Comparison of ENCODE assay signal across 23 mouse cellular contexts in the genomic region with DNA sequence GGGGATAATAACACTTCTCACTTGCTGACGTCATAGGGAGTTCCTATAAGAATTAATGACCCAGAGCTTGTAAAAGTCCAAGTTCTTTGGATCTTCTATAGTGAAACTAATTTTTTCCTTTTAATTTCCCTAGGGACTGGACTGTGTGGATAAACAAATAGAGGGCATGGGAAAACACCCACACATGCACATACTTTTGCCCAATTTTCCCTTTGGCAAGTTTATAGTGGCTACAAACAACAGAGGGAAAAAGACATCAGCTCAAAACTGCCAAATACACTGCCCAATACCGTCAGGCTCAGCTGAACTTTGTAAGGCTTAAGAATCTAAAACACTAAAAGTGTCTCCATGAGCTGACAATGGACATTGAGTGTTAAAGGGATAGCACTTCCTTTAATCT.
DNase-seq lines count a peak whose midpoint lies in the region; ATAC-seq and TF ChIP-seq lines count a peak whose summit lies in the region.
"Had no signal": no experiment of that assay in that cellular context is flagged by ENCODE, and none has a peak within 500 bp of the region (broad histone marks: within the 10 kb centered on the region; RNA-seq: fewer than 3 reads in every experiment).

No protein-coding gene starts in this region.

- no peak overlapping the region for H3K4me3 ChIP-seq in hindbrain, postnatal 0 days (ENCODE audit: low read length)
- H3K4me3 ChIP-seq: embryonic facial prominence, embryonic 10.5 days; embryonic facial prominence, embryonic 12.5 days; forebrain, embryonic 10.5 days; forebrain, embryonic 12.5 days had no signal

- no peaks in the 10 kb centered on the region for H3K27me3 ChIP-seq in hindbrain, postnatal 0 days (ENCODE audit: insufficient read depth, low read length)
- H3K27me3 ChIP-seq: CH12.LX; embryonic facial prominence, embryonic 12.5 days; forebrain, embryonic 12.5 days had no signal

- no peaks in the 10 kb centered on the region for H3K9me3 ChIP-seq in hindbrain, postnatal 0 days (ENCODE audit: low read length)
- H3K9me3 ChIP-seq: embryonic facial prominence, embryonic 10.5 days; embryonic facial prominence, embryonic 12.5 days; forebrain, embryonic 10.5 days; forebrain, embryonic 12.5 days had no signal

- no peak for TF ChIP-seq CTCF in hindbrain, postnatal 0 days (IDR thresholded peaks at IDR 0.05; ENCODE audit: low read depth)

- no peak overlapping the region for H3K9ac ChIP-seq in hindbrain, postnatal 0 days (replicated peaks; ENCODE audit: low read length)
- H3K9ac ChIP-seq: embryonic facial prominence, embryonic 12.5 days; forebrain, embryonic 12.5 days had no signal

- DNase-seq in 3T3-L1 (ENCODE audit: low read depth, low spot score): peak; percentile 13
- peak; percentile 45 for DNase-seq in Muller cell, postnatal 12 days (ENCODE audit: inconsistent ontology term)
- peak; percentile 21 for DNase-seq in fibroblast of lung, adult 2 months (ENCODE audit: low read depth)
- DNase-seq in hindbrain, postnatal 0 days (ENCODE audit: low spot score): no peak
- DNase-seq in natural killer cell, adult 2 months (ENCODE audit: low spot score in 2 of 2): no peak
- DNase-seq: adrenal gland, adult 8-10 months; adrenal gland, postnatal 14 days; adrenal gland, postnatal 36 days; B cell, adult 2 months; cerebellum, adult 11-12 months; cerebellum, adult 2 months; cerebellum, adult 9-10 months; cerebellum, postnatal 10 days; cerebellum, postnatal 25 days had no signal

- 58% methylated on average over 2 of the region's 2 CpGs for WGBS in hindbrain, postnatal 0 days

- no peak overlapping the region for H3K4me2 ChIP-seq in hindbrain, postnatal 0 days (ENCODE audit: low read depth, low read length)
- H3K4me2 ChIP-seq: embryonic facial prominence, embryonic 12.5 days; forebrain, embryonic 12.5 days had no signal

- no peak for ATAC-seq in hindbrain, postnatal 0 days
- ATAC-seq: CD4-positive, CD25-positive, alpha-beta regulatory T cell, adult 4 months; forebrain, embryonic 14.5 days; forebrain, embryonic 16.5 days had no signal

- H3K27ac ChIP-seq in hindbrain, postnatal 0 days: no peak overlapping the region
- H3K27ac ChIP-seq: embryonic facial prominence, embryonic 10.5 days; embryonic facial prominence, embryonic 12.5 days; forebrain, embryonic 10.5 days; forebrain, embryonic 12.5 days had no signal

- H3K36me3 ChIP-seq in hindbrain, postnatal 0 days (ENCODE audit: insufficient read depth, low read length): no peaks in the 10 kb centered on the region
- H3K36me3 ChIP-seq: embryonic facial prominence, embryonic 10.5 days; embryonic facial prominence, embryonic 12.5 days; forebrain, embryonic 10.5 days; forebrain, embryonic 12.5 days; G1E had no signal

- no peaks in the 10 kb centered on the region for H3K4me1 ChIP-seq in hindbrain, postnatal 0 days (ENCODE audit: insufficient read depth, low read length)

Comparison
In these comparisons a context has a peak if more than half of its experiments do, and no peak if none do; other contexts are left out.
1. DNase-seq: peak in 3T3-L1 (single experiment), Muller cell, postnatal 12 days (single experiment) and fibroblast of lung, adult 2 months (single experiment); none in hindbrain, postnatal 0 days (single experiment) and natural killer cell, adult 2 months (0 of 2).